Mouse (Mus musculus) thymus, adult 2 months (tissue): ENCODE data around the gene Hist1h4d.

Experiments used
- CTCF ChIP-seq: fragments of 200-500 bp; IDR thresholded peaks from 2 replicates; pipeline ENCODE4 v1.5.1; 2012; ENCODE audit warnings: mild to moderate bottlenecking, control low read depth, low read length, moderate library complexity, borderline replicate concordance; ENCODE audit not compliant: control insufficient read depth, poor library complexity, insufficient read depth; ENCODE audit errors: extremely low read depth
- POLR2A ChIP-seq: fragments of 200-500 bp; IDR thresholded peaks from 2 replicates; pipeline ENCODE4 v1.6.1; 2012; ENCODE audit warnings: mild to moderate bottlenecking, low read length, control low read depth, moderate library complexity; ENCODE audit not compliant: control insufficient read depth, poor library complexity, insufficient read depth; ENCODE audit errors: extremely low read depth

GRCm38 (mm10) chr13:23603182-23603699 lies 21.8 kb downstream of the Hist1h4d start:
- TF ChIP-seq CTCF, result no peak
- TF ChIP-seq POLR2A, result no peak
